Mouse (Mus musculus): Measurements from ENCODE around the gene Gpn3. TPM values are rescaled to one million over a fixed set of nuclear protein-coding genes. Genes with fewer than 3 reads are reported as not detected.

Gpn3 gene
- total and polyA plus RNA-seq, 3 experiments = 61.4 to 96.1 (median 74.6) TPM

GRCm38 (mm10) chr5:122430036-122430775, 58.5 kb downstream of the Gpn3 start:
- peak; percentile 45 for DNase-seq (ENCODE audit: extremely low read depth)
- no peak overlapping the region for H3K4me2 ChIP-seq (ENCODE audit: insufficient read depth, low read depth, poor library complexity, severe bottlenecking)
- H3K79me2 ChIP-seq (replicated peaks; ENCODE audit: control insufficient read depth, extremely low read depth, insufficient read depth, poor library complexity, severe bottlenecking) = peaks cover 6% of the 10 kb centered on the region
- in situ Hi-C loops (cut with MboI; ENCODE audit: low pct_ligation_motif_present, low pct_unique_long_range_greater_than_20kb, low sequenced_read_pairs) = no loop called here
- peaks cover 58 to 90% of the 10 kb centered on the region in 2 experiments for H3K36me3 ChIP-seq (replicated peaks in 1 of 2; ENCODE audit: control insufficient read depth in 1 of 2, insufficient read depth in 1 of 2, low read length in 1 of 2)
- no peaks in the 10 kb centered on the region for H3K27me3 ChIP-seq (replicated peaks)
- TF ChIP-seq CTCF (conservative IDR thresholded peaks at IDR 0.05 in 1 of 2, IDR thresholded peaks at IDR 0.05 in 1 of 2; ENCODE audit: low read depth in 2 of 2, low read length in 2 of 2) = no peak
- TF ChIP-seq SMC3 (IDR thresholded peaks at IDR 0.05; ENCODE audit: low read depth, low read length) = no peak
- TF ChIP-seq ZKSCAN1 (IDR thresholded peaks at IDR 0.05; ENCODE audit: borderline replicate concordance, low read depth, low read length) = no peak
- no peak for TF ChIP-seq CHD1 (IDR thresholded peaks at IDR 0.05; ENCODE audit: low read depth, low read length)
- no peak overlapping the region for H3K4me3 ChIP-seq (replicated peaks in 1 of 3; ENCODE audit: low read depth in 2 of 3, low read length in 2 of 3, poor library complexity in 1 of 3)
- no peak overlapping the region for H3K9ac ChIP-seq (ENCODE audit: insufficient read depth, low read depth)
- H3K9me3 ChIP-seq (replicated peaks; ENCODE audit: low read length) = no peaks in the 10 kb centered on the region
- dilution Hi-C loops (cut with MboI; ENCODE audit: extremely low pct_ligation_motif_present, extremely low pct_unique_long_range_greater_than_20kb, low sequenced_read_pairs) = no loop called here
- H3K4me1 ChIP-seq (ENCODE audit: control insufficient read depth in 1 of 2, insufficient read depth in 2 of 2) = peaks cover 0 to 5% of the 10 kb centered on the region in 2 experiments; a peak in 1 of 4 replicates
- H3K27ac ChIP-seq (ENCODE audit: insufficient read depth, low read depth) = no peak overlapping the region

DNA sequence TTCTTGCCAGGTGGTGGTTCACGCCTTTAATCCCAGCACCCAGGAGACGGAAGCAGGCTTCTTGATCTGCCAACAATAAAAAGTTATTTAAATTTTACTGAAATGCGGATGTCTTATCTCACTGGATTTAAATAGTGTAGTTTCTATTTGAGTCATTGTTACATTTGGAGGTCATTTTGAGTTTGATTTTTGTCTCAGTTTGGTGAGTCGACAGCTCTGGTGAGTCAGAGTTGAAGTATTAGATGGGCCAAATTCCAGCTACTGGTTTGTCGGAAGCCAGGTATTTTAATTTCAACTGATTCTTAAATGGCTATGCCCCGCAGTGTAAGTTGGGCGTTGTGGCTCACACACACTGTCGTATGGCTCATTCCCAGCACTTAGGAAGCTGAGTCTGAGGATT, 59.5 kb downstream of the Gpn3 start:
- no peaks in the 10 kb centered on the region for H3K9me3 ChIP-seq (replicated peaks; ENCODE audit: low read length)
- H3K27me3 ChIP-seq (replicated peaks) = no peaks in the 10 kb centered on the region
- in situ Hi-C loops (cut with MboI; ENCODE audit: low pct_ligation_motif_present, low pct_unique_long_range_greater_than_20kb, low sequenced_read_pairs) = no loop called here
- dilution Hi-C loops (cut with MboI; ENCODE audit: extremely low pct_ligation_motif_present, extremely low pct_unique_long_range_greater_than_20kb, low sequenced_read_pairs) = no loop called here
- H3K4me2 ChIP-seq (ENCODE audit: insufficient read depth, low read depth, poor library complexity, severe bottlenecking) = no peak overlapping the region
- H3K4me3 ChIP-seq (replicated peaks in 1 of 3; ENCODE audit: low read depth in 2 of 3, low read length in 2 of 3, poor library complexity in 1 of 3) = no peak overlapping the region
- TF ChIP-seq CHD2 (IDR thresholded peaks at IDR 0.05; ENCODE audit: low read length) (no peak), TCF12 (IDR thresholded peaks at IDR 0.05; ENCODE audit: low read depth, low read length) (no peak), JUN (IDR thresholded peaks at IDR 0.05; ENCODE audit: insufficient read depth, low read depth, low read length) (0 out of 2 replicates have a peak, but pooled peaks have one; percentile 28), ZC3H11A (IDR thresholded peaks at IDR 0.05; ENCODE audit: low read depth, low read length) (no peak), JUND (conservative IDR thresholded peaks at IDR 0.05; ENCODE audit: low read depth, low read length) (peak; percentile 70), IRF4 (IDR thresholded peaks at IDR 0.05; ENCODE audit: low read depth, low read length) (no peak), BHLHE40 (IDR thresholded peaks at IDR 0.05; ENCODE audit: low read depth, low read length) (no peak), TBP (conservative IDR thresholded peaks at IDR 0.05; ENCODE audit: low read depth, low read length) (no peak), EP300 (IDR thresholded peaks at IDR 0.05; ENCODE audit: low read length) (no peak; the same call in 1 of the 2 replicates), E2F4 (IDR thresholded peaks at IDR 0.05; ENCODE audit: insufficient replicate concordance, low read depth, low read length) (no peak), GABPA (IDR thresholded peaks at IDR 0.05; ENCODE audit: insufficient replicate concordance, low read depth, low read length) (no peak)
- no peaks in the 10 kb centered on the region; the same call in 1 of the 2 replicates for H3K79me2 ChIP-seq (replicated peaks; ENCODE audit: control insufficient read depth, extremely low read depth, insufficient read depth, poor library complexity, severe bottlenecking)
- peaks cover 67 to 92% of the 10 kb centered on the region in 2 experiments for H3K36me3 ChIP-seq (replicated peaks in 1 of 2; ENCODE audit: control insufficient read depth in 1 of 2, insufficient read depth in 1 of 2, low read length in 1 of 2)
- DNase-seq (ENCODE audit: extremely low read depth) = peak; percentile 31
- peaks cover 0 to 5% of the 10 kb centered on the region in 2 experiments; a peak in 1 of 4 replicates for H3K4me1 ChIP-seq (ENCODE audit: control insufficient read depth in 1 of 2, insufficient read depth in 2 of 2)
- H3K9ac ChIP-seq (ENCODE audit: insufficient read depth, low read depth) = no peak overlapping the region
- H3K27ac ChIP-seq (ENCODE audit: insufficient read depth, low read depth) = peak overlapping the region; percentile 35; the same call in 1 of the 2 replicates

Other genes with a start within 250 kb of the Gpn3 start
- gene Ccdc63, start 231.1 kb upstream of the Gpn3 start, total RNA-seq (2012; rRNA removed) = 0.47 and 0.59 TPM in 2 replicates
- gene Ccdc63, start 231.1 kb upstream of the Gpn3 start, total RNA-seq (2014; rRNA removed) = 0.39 TPM in 1 of 2 replicates, not detected in the other
- 0.70 and 0.94 TPM in 2 replicates for gene Ccdc63, start 231.1 kb upstream of the Gpn3 start, polyA plus RNA-seq (2012; ENCODE audit: insufficient read length, low read depth)
- 191 and 234 TPM in 2 replicates for gene Ppp1cc, start 213.6 kb upstream of the Gpn3 start, total RNA-seq (2012; rRNA removed)
- 401 and 406 TPM in 2 replicates for gene Ppp1cc, start 213.6 kb upstream of the Gpn3 start, total RNA-seq (2014; rRNA removed)
- 358 and 375 TPM in 2 replicates for gene Ppp1cc, start 213.6 kb upstream of the Gpn3 start, polyA plus RNA-seq (2012; ENCODE audit: insufficient read length, low read depth)
- gene Hvcn1, start 165.1 kb upstream of the Gpn3 start, total RNA-seq (2012; rRNA removed) = 156 and 167 TPM in 2 replicates
- gene Hvcn1, start 165.1 kb upstream of the Gpn3 start, total RNA-seq (2014; rRNA removed) = 132 and 143 TPM in 2 replicates
- 145 and 159 TPM in 2 replicates for gene Hvcn1, start 165.1 kb upstream of the Gpn3 start, polyA plus RNA-seq (2012; ENCODE audit: insufficient read length, low read depth)
- gene Tctn1, start 107.4 kb upstream of the Gpn3 start, total RNA-seq (2012; rRNA removed) = 7.6 and 8.8 TPM in 2 replicates
- gene Tctn1, start 107.4 kb upstream of the Gpn3 start, total RNA-seq (2014; rRNA removed) = 2.6 and 2.9 TPM in 2 replicates
- 3.7 and 4.4 TPM in 2 replicates for gene Tctn1, start 107.4 kb upstream of the Gpn3 start, polyA plus RNA-seq (2012; ENCODE audit: insufficient read length, low read depth)
- 17.1 and 19.9 TPM in 2 replicates for gene Pptc7, start 87.5 kb upstream of the Gpn3 start, total RNA-seq (2012; rRNA removed)
- gene Pptc7, start 87.5 kb upstream of the Gpn3 start, total RNA-seq (2014; rRNA removed) = 25.6 and 25.9 TPM in 2 replicates
- 22.2 and 23.6 TPM in 2 replicates for gene Pptc7, start 87.5 kb upstream of the Gpn3 start, polyA plus RNA-seq (2012; ENCODE audit: insufficient read length, low read depth)
- gene Rad9b, start 17.6 kb upstream of the Gpn3 start, total RNA-seq (2012; rRNA removed) = 6.5 and 9.0 TPM in 2 replicates
- gene Rad9b, start 17.6 kb upstream of the Gpn3 start, total RNA-seq (2014; rRNA removed) = 10.3 and 11.3 TPM in 2 replicates
- 10.4 TPM in 2 replicates for gene Rad9b, start 17.6 kb upstream of the Gpn3 start, polyA plus RNA-seq (2012; ENCODE audit: insufficient read length, low read depth)
- 82.2 and 94.9 TPM in 2 replicates for gene Vps29, start 17.5 kb upstream of the Gpn3 start, total RNA-seq (2012; rRNA removed)
- 145 and 153 TPM in 2 replicates for gene Vps29, start 17.5 kb upstream of the Gpn3 start, total RNA-seq (2014; rRNA removed)
- gene Vps29, start 17.5 kb upstream of the Gpn3 start, polyA plus RNA-seq (2012; ENCODE audit: insufficient read length, low read depth) = 94.4 and 95.0 TPM in 2 replicates
- gene Fam216a, start 488 bp downstream of the Gpn3 start, total RNA-seq (2012; rRNA removed) = 37.2 and 38.2 TPM in 2 replicates
- gene Fam216a, start 488 bp downstream of the Gpn3 start, total RNA-seq (2014; rRNA removed) = 50.2 and 55.8 TPM in 2 replicates
- 41.4 and 41.5 TPM in 2 replicates for gene Fam216a, start 488 bp downstream of the Gpn3 start, polyA plus RNA-seq (2012; ENCODE audit: insufficient read length, low read depth)
- gene Arpc3, start 20.0 kb downstream of the Gpn3 start, total RNA-seq (2012; rRNA removed) = 297 and 315 TPM in 2 replicates
- gene Arpc3, start 20.0 kb downstream of the Gpn3 start, total RNA-seq (2014; rRNA removed) = 425 and 543 TPM in 2 replicates
- 256 TPM in 2 replicates for gene Arpc3, start 20.0 kb downstream of the Gpn3 start, polyA plus RNA-seq (2012; ENCODE audit: insufficient read length, low read depth)
- 36.6 and 39.4 TPM in 2 replicates for gene Anapc7, start 49.8 kb downstream of the Gpn3 start, total RNA-seq (2012; rRNA removed)
- 21.3 and 21.9 TPM in 2 replicates for gene Anapc7, start 49.8 kb downstream of the Gpn3 start, total RNA-seq (2014; rRNA removed)
- gene Anapc7, start 49.8 kb downstream of the Gpn3 start, polyA plus RNA-seq (2012; ENCODE audit: insufficient read length, low read depth) = 43.3 and 45.4 TPM in 2 replicates
- gene Atp2a2, start 130.3 kb downstream of the Gpn3 start, total RNA-seq (2012; rRNA removed) = 80.9 and 123 TPM in 2 replicates
- 59.5 and 61.6 TPM in 2 replicates for gene Atp2a2, start 130.3 kb downstream of the Gpn3 start, total RNA-seq (2014; rRNA removed)
- 158 and 159 TPM in 2 replicates for gene Atp2a2, start 130.3 kb downstream of the Gpn3 start, polyA plus RNA-seq (2012; ENCODE audit: insufficient read length, low read depth)
- 3.4 and 5.0 TPM in 2 replicates for gene Ift81, start 242.6 kb downstream of the Gpn3 start, total RNA-seq (2012; rRNA removed)
- 4.1 and 6.4 TPM in 2 replicates for gene Ift81, start 242.6 kb downstream of the Gpn3 start, total RNA-seq (2014; rRNA removed)
- 3.1 and 3.9 TPM in 2 replicates for gene Ift81, start 242.6 kb downstream of the Gpn3 start, polyA plus RNA-seq (2012; ENCODE audit: insufficient read length, low read depth)